Mouse (Mus musculus) heart, postnatal 10 days (tissue): ENCODE data around the gene Zdbf2. TPM values are rescaled to one million over a fixed set of nuclear protein-coding genes. Genes with fewer than 3 reads are reported as not detected.

ENCODE experiments used
- DNase-seq, 2 experiments: peaks; one replicate each; pipeline ENCODE4 v3.0.0; 2021
- intact Hi-C: fragments of 180-260 bp; cut with DNase I; formaldehyde crosslinking; loops from one replicate; pipeline ENCODE4 v1.15.1; 2025
- total RNA-seq, 2 experiments: library from RNA; stranded (reverse); gene quantifications; 2 replicates each; pipeline ENCODE4 v1.2.3; 2021

The Zdbf2 gene
- total RNA-seq = 1 to 10 TPM; 1.6 TPM

- intact Hi-C loops = no loop called here
- DNase-seq = no peak
Measured at GRCm38 (mm10) chr1:63272741-63273338, at the start of gene Zdbf2. TSS of gene Zdbf2 (plus strand) at chr1:63273265.

- DNase-seq = no peak
- intact Hi-C loops = no loop called here
Measured at GRCm38 (mm10) chr1:63225009-63225408, 48.1 kb upstream of the Zdbf2 start.

- intact Hi-C loops = no loop called here
- peak in 1 of 2 experiments; percentile 7 for DNase-seq
Measured at GRCm38 (mm10) chr1:63225890-63226289, 47.2 kb upstream of the Zdbf2 start.

- DNase-seq = no peak
- intact Hi-C loops = no loop called here
Measured at GRCm38 (mm10) chr1:63227241-63227640, 45.8 kb upstream of the Zdbf2 start.

- intact Hi-C loops = no loop called here
- DNase-seq = no peak
Measured at GRCm38 (mm10) chr1:63237371-63237770, 35.7 kb upstream of the Zdbf2 start.

GRCm38 (mm10) chr1:63239305-63239704 is 33.8 kb upstream of the Zdbf2 start:
- no peak for DNase-seq
- intact Hi-C loops = no loop called here

GRCm38 (mm10) chr1:63239751-63240150 is 33.3 kb upstream of the Zdbf2 start:
- intact Hi-C loops = no loop called here
- no peak for DNase-seq

- no peak for DNase-seq
- intact Hi-C loops = no loop called here
Measured at GRCm38 (mm10) chr1:63243854-63244253, 29.2 kb upstream of the Zdbf2 start.

- intact Hi-C loops = no loop called here
- DNase-seq = no peak
Measured at GRCm38 (mm10) chr1:63246862-63247521, 26.1 kb upstream of the Zdbf2 start.

- intact Hi-C loops = no loop called here
- no peak for DNase-seq
Measured at GRCm38 (mm10) chr1:63247831-63248359, 25.2 kb upstream of the Zdbf2 start.

GRCm38 (mm10) chr1:63248360-63248851 is 24.7 kb upstream of the Zdbf2 start:
- DNase-seq = no peak
- intact Hi-C loops = no loop called here

GRCm38 (mm10) chr1:63249261-63249660 is 23.8 kb upstream of the Zdbf2 start:
- intact Hi-C loops = no loop called here
- no peak for DNase-seq

GRCm38 (mm10) chr1:63252351-63253209 is 20.5 kb upstream of the Zdbf2 start:
- no peak for DNase-seq
- intact Hi-C loops = loop anchor here (2.0 kb wide), 1 partner anchor 70 kb away; no protein-coding TSS in a partner anchor

- intact Hi-C loops = loop anchor here (2.0 kb wide), 1 partner anchor 70 kb away; no protein-coding TSS in a partner anchor
- no peak for DNase-seq
Measured at GRCm38 (mm10) chr1:63253291-63253690, 19.8 kb upstream of the Zdbf2 start.

GRCm38 (mm10) chr1:63255101-63255500 is 18.0 kb upstream of the Zdbf2 start:
- DNase-seq = no peak
- intact Hi-C loops = no loop called here

- intact Hi-C loops = no loop called here
- DNase-seq = no peak
Measured at GRCm38 (mm10) chr1:63256083-63256482, 17.0 kb upstream of the Zdbf2 start.

- DNase-seq = no peak
- intact Hi-C loops = no loop called here
Measured at GRCm38 (mm10) chr1:63258501-63258900, 14.6 kb upstream of the Zdbf2 start.

GRCm38 (mm10) chr1:63259271-63259830 is 13.7 kb upstream of the Zdbf2 start:
- DNase-seq = no peak
- intact Hi-C loops = no loop called here

GRCm38 (mm10) chr1:63259916-63260741 is 12.9 kb upstream of the Zdbf2 start:
- no peak for DNase-seq
- intact Hi-C loops = no loop called here

GRCm38 (mm10) chr1:63260742-63261033 is 12.4 kb upstream of the Zdbf2 start:
- no peak for DNase-seq
- intact Hi-C loops = no loop called here
